Mouse (Mus musculus) heart, postnatal 25 days (tissue): ENCODE measurements at regions not wholly inside any gene's neighbourhood (a gene's known extent, or its start where the extent isn't known, plus 50 kb on each side); places are given as distances from the start of the nearest gene placed in this dataset.
"Not testable (repeated sequence)": the region's sequence is repeated elsewhere in the genome, so short reads cannot be mapped to it uniquely, and the experiment has no call there.

Experiments used
- DNase-seq: peaks from one replicate; pipeline ENCODE4 v3.0.0; 2022; ENCODE audit warnings: low spot score
- intact Hi-C: fragments of 180-260 bp; cut with DNase I; formaldehyde crosslinking; loops from one replicate; pipeline ENCODE4 v1.15.1; 2025

DNA sequence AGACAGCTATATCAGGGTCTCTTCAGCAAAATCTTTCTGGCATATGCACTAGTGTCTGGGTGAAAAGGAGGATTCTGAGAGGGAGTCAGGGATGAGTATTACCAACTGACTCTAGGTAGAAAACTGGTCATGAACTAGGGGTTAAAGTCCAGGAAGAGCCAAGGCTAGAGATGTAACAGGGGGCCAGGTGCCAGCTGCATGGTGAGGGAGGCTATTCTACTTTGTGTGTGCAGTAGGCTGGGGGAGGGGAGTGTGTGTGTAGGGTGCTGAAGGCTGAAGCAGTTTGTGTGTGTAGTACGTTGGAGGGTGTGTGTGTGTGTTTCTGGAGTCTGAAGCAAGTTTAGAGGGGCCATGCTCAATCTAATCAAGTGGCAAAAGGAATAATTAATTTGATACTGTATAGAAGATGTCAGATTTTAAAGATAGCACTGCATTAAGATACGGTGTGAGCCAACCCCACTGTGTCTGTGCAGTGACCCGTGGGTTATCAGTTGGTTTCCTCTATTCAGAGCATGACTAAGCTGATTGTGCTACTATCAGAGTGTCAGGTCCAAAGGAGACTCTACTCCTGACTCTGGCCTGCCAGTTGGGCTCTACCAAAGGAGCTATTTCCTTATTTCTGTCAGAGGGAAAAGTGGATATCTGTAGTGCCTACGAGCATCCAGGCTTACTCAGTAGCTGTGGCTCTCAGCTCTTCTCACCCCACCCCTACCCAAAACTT lies 82.0 kb downstream of the Phlda1 start:
- intact Hi-C loops = no loop called here
- DNase-seq = no peak

DNA sequence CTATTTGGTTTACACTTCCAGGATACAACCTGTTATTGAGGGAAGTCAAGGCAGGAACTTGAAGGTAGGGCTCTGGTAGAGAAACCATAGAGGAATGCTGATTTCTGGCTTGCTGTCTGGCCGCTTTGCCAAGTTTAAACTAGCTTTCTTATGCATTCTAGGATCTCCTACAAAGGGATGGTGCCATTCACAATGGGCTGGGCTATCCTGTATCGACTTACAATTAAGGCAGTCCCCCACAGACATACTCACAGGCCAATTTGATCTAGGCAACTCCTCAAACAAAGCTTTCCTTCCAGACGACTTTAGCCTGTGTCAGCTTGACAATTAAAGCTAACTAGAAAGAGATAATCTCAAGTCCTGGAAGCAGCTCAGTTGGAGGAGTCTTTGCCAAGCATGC lies 83.1 kb downstream of the Phlda1 start:
- intact Hi-C loops = no loop called here
- no peak for DNase-seq

DNA sequence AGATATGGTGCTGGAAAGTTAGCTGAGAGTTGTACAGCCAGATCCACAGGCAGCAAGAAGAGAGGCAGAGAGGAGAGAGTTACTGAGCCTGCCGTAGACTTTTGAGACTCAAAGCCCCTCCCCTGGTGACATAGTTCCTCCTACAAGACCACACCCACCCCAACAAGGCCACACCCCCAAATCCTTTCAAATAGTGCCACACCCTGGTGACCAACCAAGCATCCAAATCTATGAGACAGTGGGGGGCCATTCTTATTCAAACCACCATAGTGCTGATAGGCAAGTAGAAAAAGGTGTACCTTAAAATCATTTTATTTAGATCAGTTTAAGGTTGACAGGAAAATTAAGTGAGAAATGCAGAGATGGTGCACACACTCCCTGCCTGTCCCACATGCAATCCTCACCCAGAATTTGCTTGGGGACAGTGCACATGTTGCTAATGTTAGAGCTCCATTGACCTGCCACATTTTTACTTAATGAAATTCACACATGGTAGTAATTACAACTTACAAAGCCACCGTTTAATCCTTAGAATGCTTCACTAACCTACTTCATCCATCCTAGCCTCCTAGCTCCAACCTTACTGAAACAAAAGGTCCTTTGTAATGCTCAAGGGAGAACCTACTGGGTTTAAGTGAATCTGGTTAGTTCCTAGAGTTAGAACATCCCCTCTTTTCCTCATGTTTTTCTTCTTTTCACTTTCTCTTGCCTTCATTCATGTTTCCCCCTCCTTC lies 86.5 kb downstream of the Phlda1 start:
- intact Hi-C loops = no loop called here
- DNase-seq = no peak

DNA sequence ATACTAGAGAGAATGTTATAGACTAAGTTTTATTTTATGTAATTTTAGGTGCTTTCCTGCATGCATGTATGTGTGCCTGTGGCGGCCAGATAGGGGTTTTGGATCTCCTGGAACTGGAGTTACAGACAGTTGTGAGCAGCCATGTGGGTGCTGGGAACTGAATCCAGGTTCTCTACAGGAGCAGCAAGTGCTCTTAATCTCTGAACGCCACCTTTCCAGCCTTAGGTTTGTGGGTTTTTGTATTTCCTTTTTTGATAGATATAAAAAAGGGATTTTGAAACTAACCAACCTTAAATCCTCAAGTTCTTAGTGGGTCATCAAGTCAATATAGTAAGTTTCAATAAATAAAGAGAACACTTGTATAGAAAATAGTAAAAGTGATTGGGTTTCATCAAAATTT lies 87.2 kb downstream of the Phlda1 start:
- intact Hi-C loops = no loop called here
- no peak for DNase-seq

DNA sequence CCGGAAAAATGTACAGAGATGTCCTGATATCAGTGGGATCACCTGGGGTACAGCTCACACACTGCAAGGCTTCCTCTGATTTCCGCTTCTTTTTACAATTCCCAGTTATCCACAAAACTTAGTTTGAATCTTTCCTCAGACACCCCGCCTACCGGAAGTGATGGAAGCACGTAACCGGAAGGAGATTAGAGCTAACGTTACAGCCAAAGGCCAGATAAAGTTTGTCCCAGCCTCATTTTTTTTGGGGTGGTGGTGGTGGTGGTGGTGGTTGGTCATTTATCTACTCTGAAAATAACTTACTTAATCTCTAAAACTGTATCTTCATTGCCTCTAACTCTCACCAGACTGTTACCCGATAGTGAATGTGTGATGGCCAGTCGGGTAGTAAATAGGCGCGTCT lies 88.1 kb downstream of the Phlda1 start:
- intact Hi-C loops = no loop called here
- DNase-seq = no peak

DNA sequence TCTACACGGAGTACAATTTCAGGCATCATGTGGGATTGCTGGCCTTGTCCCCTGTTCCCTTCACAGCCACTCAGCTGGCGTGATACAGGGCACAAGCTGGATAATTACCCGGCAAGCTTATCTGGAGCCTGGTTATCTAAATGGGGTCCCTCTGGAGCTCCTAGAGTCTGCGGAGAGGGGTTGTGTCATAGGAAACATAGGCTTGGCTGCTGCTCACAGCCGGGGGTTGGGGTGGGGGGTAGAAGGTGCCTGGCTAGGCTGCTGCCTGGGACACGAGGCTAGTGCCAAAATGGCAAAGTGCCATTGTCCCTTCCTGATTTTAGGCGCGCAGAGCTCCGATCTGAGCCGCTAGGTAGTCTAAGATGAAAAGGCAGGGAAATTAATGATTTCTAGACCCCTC lies 88.6 kb downstream of the Phlda1 start:
- intact Hi-C loops = no loop called here
- DNase-seq = peak; percentile 48

DNA sequence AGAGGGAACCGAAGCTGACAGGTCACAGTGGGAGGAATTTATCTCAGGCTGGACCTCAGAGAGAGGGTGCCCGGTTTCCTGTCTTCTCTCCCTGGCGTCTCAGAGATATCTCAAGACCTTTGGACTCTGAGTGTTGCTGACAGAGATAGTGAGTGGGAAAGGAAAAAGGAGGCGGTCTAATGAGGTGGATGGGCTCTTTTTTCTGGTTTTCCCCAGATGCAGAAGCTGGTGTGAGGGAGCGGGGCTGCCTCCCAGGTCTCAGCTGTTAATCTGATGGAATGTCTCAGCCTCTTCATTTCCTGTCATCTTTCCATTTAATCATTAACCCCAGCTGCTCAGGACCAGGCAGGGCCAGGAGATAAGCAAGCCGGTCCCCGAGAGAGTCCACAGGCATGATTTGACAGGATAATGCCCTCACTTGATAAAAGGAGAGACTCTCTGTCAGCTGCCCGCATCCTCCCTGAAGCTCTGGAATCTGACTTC lies 89.5 kb downstream of the Phlda1 start:
- no peak for DNase-seq
- intact Hi-C loops = no loop called here

DNA sequence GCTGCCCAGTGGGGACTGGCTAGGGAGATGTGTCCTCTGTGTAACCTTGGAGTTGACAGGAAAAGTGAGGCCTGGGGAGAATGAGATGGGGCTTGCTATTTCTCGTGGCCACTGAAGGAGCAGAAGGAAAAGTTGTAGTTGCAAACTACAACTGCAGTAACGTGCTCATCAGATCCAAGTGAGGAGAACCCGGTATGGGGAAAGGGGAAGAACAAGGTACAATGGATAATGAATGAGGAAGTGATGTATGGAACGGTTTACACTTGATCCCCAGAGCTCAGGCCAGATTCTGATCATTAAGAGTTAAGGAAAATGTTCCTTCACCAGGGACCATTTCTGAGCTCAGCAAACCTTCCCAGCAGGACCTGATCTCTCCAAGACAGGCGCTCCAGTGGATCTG lies 92.6 kb downstream of the Phlda1 start:
- DNase-seq = no peak
- intact Hi-C loops = no loop called here

DNA sequence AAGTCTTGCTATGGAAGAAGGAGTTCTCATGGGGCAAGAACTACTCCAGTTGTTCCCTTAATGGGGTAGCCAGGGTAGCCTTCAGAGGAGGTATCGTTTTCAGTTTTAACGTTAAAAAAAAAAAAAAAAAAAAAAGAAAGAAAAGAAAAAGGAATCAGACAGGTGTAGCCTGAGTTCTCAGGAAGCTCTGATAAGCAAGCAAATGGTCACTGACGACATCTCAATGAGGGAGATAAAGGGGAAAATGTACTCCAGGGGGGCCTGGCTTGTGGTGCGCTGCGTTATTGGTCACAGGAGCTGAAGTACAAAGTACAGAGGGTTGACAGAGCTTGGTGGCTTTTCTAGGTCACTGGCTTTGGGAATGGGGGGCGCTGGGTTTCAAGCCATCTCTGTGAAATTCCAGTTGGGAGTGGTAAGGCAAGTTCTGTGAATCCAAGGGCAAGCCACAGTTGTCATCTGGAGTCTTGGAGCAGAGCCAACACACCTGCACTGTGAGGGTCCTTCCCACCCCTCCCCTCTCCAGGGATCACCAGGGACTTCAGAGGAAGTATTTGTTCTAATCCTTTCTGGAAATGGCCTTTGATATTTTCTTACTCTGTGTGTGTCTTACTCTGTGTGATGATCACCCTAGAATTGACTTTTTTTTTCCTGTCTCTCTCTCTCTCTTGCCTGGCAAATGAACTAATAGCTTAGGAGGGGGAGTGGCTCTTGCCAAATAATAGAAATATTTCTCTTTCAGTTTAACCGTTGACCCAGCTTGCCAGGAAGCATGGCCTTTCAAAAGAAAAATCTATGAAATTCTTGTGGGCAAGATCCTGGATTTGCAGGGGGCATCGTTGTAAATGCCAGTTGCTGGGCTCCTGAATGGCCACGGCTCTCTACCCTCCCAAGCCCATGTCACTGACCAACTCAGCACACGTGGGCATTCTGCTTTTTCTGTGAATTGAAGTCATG lies 93.5 kb downstream of the Phlda1 start:
- intact Hi-C loops = loop anchor here (5.0 kb wide), 1 partner anchor 92 kb away; the partner anchor contains the start of gene Phlda1
- DNase-seq = no peak

DNA sequence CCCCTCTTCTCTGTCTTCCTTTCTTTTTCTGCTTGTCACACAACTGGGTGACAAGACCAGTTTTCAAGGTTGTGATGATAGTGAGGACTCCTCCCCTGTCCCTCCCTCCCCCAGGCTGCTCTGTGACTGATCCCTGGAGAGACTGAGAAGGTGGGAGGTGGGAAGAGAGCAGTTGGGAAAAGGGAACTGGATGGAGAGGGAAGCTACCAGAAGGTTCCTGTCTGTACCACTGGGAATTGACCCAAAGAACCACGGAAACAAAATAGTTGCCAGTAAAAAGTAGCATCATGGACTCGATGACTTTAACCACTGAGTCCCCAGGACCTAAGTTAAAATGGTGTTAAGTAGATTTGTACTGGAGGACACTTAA lies 94.2 kb downstream of the Phlda1 start:
- intact Hi-C loops = loop anchor here (5.0 kb wide), 1 partner anchor 93 kb away; the partner anchor contains the start of gene Phlda1
- DNase-seq = no peak

DNA sequence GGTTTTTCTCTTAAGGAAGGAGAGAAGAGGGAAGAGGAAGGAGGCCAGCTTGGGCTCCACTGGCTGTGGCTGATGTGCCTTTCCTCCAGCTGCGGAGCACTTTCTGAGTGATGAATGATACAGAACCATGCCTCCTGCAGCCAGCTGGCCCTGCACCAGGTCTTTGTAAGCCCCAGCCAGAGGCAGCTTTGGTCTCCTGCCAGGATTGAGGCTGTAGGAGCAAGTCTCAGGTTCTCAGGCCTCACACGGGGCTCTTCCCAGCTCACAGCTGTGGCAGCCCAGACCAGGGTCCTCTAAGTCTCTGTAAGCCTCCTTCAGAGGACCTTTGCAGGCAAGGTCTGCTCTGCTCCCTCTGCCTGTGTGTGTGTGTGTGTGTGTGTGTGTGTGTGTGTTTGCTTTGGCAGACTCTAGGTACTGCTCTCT lies 94.6 kb downstream of the Phlda1 start:
- DNase-seq = peak; percentile 79
- intact Hi-C loops = loop anchor here (5.0 kb wide), 1 partner anchor 93 kb away; the partner anchor contains the start of gene Phlda1

DNA sequence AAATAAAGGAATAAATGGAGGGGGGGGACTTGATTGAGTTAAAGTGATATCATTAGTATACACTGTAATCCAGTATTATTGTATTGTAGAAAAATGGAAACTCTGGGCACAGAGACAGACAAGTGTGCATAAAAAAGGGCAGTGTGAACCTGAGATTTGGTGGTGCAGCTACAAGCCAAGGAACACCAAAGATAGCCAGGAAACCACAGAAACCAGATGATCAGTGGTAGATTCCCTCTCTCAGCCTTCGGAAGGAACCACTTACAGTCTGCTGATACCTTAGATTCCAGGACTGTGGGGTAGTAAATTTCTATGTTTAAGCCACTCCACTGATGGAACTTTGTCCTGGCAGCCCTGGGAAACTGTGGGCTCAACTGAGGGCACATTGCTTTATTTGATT lies 97.1 kb downstream of the Phlda1 start:
- DNase-seq = no peak
- intact Hi-C loops = loop anchor here (5.0 kb wide), 1 partner anchor 96 kb away; the partner anchor contains the start of gene Phlda1

DNA sequence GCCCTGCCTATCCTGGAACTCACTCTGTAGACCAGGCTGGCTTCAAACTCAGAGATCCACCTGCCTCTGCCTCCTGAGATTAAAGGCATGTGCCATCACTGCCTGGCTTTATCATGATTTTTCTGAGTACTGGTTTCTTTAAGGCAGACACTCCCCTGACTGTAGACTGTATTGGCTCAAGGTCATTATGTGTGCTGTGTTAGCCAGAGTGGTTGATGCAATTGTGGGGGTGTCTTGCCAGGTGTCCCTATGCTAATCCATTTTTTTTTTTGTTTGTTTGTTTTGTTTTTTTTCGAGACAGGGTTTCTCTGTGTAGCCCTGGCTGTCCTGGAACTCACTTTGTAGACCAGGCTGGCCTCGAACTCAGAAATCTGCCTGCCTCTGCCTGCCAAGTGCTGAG lies 101.3 kb downstream of the Phlda1 start:
- intact Hi-C loops, DNase-seq: not testable (repeated sequence)

DNA sequence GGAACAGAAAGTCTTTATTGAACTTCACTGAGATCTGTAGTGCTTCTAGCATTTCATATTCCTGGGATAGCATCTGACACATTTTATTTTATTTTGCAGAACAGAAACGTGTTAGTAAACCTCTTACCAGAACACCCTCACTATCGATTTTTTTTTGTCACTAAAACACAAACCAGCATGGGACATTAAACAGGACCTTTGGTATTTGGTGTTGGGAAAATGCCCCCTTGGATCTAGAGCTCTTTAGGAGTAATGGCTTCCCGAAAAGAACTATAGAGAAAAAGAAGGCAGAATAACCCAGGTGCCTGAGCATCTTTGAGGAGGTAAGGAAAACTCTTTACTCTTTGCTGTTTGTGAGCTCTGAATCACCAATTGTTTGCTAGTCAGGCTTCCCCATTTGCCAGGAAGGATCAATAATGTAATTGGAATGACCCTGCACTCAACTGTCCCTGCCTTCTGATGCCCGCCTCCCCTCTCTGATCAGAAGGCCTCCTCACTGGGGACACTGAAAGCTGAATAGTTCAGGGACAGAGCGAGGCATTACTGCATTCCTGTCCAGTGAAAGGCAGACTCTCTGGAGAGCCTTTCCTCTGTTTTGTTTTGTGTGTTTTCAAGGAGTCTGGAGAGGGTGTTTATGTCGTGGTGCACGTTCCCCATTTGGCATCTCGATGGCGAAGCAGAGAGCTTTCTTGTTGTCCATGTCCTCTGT lies 102.5 kb downstream of the Phlda1 start:
- intact Hi-C loops = no loop called here
- no peak for DNase-seq

DNA sequence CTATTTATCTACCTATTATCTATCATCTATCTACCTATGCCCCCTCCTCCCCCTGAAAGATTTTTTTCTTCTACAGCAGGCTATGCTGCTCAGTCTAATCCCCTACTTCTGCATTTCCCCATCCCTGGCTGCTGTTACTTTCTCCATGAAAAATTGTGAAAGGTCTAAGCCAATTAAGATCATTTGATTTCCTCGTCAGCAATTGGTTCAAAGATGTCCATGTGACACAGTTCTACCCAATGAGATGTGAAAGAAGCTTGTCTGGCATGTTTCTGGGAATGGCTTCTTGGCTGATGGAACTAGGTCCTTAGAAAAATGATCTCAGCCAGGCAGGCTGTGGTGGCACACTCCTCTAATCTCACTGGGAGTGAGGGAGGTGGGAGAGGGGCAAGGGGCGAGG lies 103.8 kb downstream of the Phlda1 start:
- intact Hi-C loops = no loop called here
- no peak for DNase-seq

DNA sequence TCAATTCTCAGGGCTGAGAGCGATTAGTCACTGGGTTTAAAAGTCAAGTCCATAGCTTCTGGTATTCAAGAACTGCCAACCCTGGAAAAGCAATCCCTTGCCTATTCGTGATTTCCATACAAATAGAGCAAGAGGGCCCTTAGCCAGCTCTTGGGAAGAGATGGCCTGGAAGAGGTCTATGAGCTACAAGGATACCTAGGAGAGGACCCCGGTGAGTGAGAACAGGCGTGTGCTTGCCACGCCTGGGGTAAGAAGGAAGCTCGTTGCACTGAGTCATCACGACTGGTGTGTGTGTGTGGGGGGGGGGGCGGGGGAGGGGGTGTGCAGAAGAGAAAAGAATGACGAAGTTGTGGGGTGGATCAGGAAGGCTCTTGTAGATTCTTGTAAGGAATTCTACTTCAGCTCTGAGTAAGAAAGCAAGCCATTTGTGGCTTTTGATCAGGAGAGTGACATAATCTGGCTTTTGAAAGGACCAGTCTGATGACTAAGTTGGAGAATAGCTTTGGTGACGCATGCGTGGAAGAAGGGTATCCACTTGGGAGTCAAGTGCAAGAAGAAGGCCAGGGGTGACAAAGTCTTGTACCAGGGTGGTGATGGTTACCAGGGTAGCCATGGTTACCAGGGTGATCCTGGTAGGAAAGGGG lies 113.7 kb downstream of the Phlda1 start:
- intact Hi-C loops = no loop called here
- DNase-seq = no peak

DNA sequence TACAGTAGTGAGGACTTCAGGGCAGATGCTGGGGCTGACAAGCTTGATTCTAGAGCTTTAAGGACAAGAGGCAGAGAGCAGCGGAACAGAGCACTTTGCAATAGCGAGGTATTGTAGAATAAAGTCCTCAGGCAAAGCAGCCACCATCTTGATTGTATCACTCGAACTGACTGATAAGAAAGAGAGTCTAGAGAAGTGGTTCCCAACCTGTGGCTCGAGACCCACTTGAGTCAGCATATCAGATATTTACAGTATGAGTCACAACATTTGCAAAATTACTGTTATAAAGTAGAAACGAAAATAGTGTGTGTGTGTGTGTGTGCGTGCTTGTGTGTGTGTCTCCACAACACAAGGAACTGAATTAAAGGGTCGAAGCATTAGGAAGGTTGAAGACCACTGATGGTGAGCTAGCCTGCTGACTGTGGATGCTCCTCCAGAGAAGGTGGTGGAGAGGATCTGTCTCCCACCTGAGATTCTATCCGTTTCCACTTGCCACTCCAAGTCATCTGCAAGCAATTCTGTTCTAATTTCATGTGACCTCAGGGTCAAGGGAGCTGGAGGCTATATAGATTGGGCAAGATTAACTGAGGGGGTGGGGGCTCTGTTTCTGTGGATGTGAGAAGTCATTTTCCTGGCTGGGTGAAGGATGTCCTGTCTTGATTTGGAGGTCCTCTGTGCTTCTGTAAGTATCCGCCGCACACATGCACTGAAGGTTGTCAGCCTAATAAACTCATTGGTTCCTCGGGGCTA lies 115.0 kb downstream of the Phlda1 start:
- no peak for DNase-seq
- intact Hi-C loops = no loop called here

DNA sequence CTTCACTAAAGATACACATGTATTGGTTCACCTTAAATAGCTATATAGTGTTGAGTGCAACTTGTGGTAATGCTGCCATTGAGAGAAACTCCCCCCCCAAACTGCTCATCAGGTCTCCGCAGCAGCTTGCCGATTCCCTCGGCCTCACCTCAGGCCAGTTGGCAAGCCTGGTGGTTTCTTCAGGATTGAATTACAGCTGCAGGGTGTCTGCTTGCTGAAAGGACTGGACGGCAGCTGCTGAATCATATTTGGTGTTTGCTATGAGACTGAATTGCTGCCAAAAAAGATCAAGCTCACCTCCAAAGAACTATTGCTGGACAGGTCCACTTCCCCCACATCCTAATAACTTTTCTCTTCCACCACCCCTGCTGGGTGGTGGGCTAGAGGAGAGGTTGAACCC lies 116.7 kb downstream of the Phlda1 start:
- intact Hi-C loops = no loop called here
- no peak for DNase-seq
